Mouse (Mus musculus): Measurements from ENCODE around the gene Ssr3. TPM values are rescaled to one million over a fixed set of nuclear protein-coding genes. Genes with fewer than 3 reads are reported as not detected.

The Ssr3 gene
- polyA plus RNA-seq, 1 experiment from 2014 or later = 208 TPM

- peaks cover 4% of the 10 kb centered on the region for H3K36me3 ChIP-seq (ENCODE audit: control insufficient read depth, insufficient read depth)
- no peak overlapping the region for H3K27ac ChIP-seq (ENCODE audit: low read length)
- H3K9ac ChIP-seq (ENCODE audit: low read length) = no peak overlapping the region
- peaks cover 17% of the 10 kb centered on the region for H3K4me1 ChIP-seq (ENCODE audit: control insufficient read depth, insufficient read depth, low read length)
- no peaks in the 10 kb centered on the region for H3K27me3 ChIP-seq (ENCODE audit: control insufficient read depth, insufficient read depth, low read length)
- no peak for ATAC-seq (replicated peaks; ENCODE audit: extremely low read depth, insufficient read depth, low FRiP score)
- WGBS = 65% methylated on average over 1 of the region's 1 CpGs
- no peaks in the 10 kb centered on the region for H3K9me3 ChIP-seq (replicated peaks; ENCODE audit: control insufficient read depth, low read length)
- H3K4me3 ChIP-seq (ENCODE audit: low read length) = no peak overlapping the region
- H3K4me2 ChIP-seq (ENCODE audit: low read depth, low read length) = no peak overlapping the region
Measured at GRCm38 (mm10) chr3:65363438-65363837, 29.0 kb downstream of the Ssr3 start.

GRCm38 (mm10) chr3:65360163-65360969, 32.1 kb downstream of the Ssr3 start:
- peak; percentile 71 for ATAC-seq (replicated peaks; ENCODE audit: extremely low read depth, insufficient read depth, low FRiP score)
- WGBS = 17% methylated on average over 8 of the region's 8 CpGs
- peaks cover 17% of the 10 kb centered on the region for H3K4me1 ChIP-seq (ENCODE audit: control insufficient read depth, insufficient read depth, low read length)
- H3K9me3 ChIP-seq (replicated peaks; ENCODE audit: control insufficient read depth, low read length) = no peaks in the 10 kb centered on the region
- H3K9ac ChIP-seq (ENCODE audit: low read length) = peak overlapping the region; percentile 42; the same call in 1 of the 2 replicates
- peak overlapping the region; percentile 2 for H3K4me3 ChIP-seq (ENCODE audit: low read length)
- H3K36me3 ChIP-seq (ENCODE audit: control insufficient read depth, insufficient read depth) = no peaks in the 10 kb centered on the region
- peak overlapping the region; percentile 57 for H3K4me2 ChIP-seq (ENCODE audit: low read depth, low read length)
- H3K27ac ChIP-seq (ENCODE audit: low read length) = peak overlapping the region; percentile 77
- no peaks in the 10 kb centered on the region for H3K27me3 ChIP-seq (ENCODE audit: control insufficient read depth, insufficient read depth, low read length)

- Histone ChIP-seq H3K27ac (ENCODE audit: low read length) (no peak overlapping the region), H3K4me1 (ENCODE audit: control insufficient read depth, insufficient read depth, low read length) (peaks cover 17% of the 10 kb centered on the region), H3K27me3 (ENCODE audit: control insufficient read depth, insufficient read depth, low read length) (no peaks in the 10 kb centered on the region), H3K4me3 (ENCODE audit: low read length) (no peak overlapping the region), H3K9me3 (replicated peaks; ENCODE audit: control insufficient read depth, low read length) (no peaks in the 10 kb centered on the region), H3K4me2 (ENCODE audit: low read depth, low read length) (no peak overlapping the region), H3K36me3 (ENCODE audit: control insufficient read depth, insufficient read depth) (no peaks in the 10 kb centered on the region), H3K9ac (ENCODE audit: low read length) (no peak overlapping the region)
- WGBS = 91% methylated on average over 2 of the region's 2 CpGs
- ATAC-seq (replicated peaks; ENCODE audit: extremely low read depth, insufficient read depth, low FRiP score) = no peak
Measured at GRCm38 (mm10) chr3:65358841-65359240, 33.6 kb downstream of the Ssr3 start.

- 66% methylated on average over 2 of the region's 2 CpGs for WGBS
- H3K27ac ChIP-seq (ENCODE audit: low read length) = no peak overlapping the region
Measured at GRCm38 (mm10) chr3:65358275-65358674, 34.1 kb downstream of the Ssr3 start.

GRCm38 (mm10) chr3:65355479-65355878, 36.9 kb downstream of the Ssr3 start:
- WGBS = 59% methylated on average over 6 of the region's 6 CpGs
- ATAC-seq (replicated peaks; ENCODE audit: extremely low read depth, insufficient read depth, low FRiP score) = no peak

More at GRCm38 (mm10) chr3:65358275-65358674, 34.1 kb downstream of the Ssr3 start:
- no peaks in the 10 kb centered on the region for H3K27me3 ChIP-seq (ENCODE audit: control insufficient read depth, insufficient read depth, low read length)
- no peaks in the 10 kb centered on the region for H3K9me3 ChIP-seq (replicated peaks; ENCODE audit: control insufficient read depth, low read length)
- no peak overlapping the region for H3K4me2 ChIP-seq (ENCODE audit: low read depth, low read length)
- ATAC-seq (replicated peaks; ENCODE audit: extremely low read depth, insufficient read depth, low FRiP score) = no peak
- H3K9ac ChIP-seq (ENCODE audit: low read length) = no peak overlapping the region
- H3K36me3 ChIP-seq (ENCODE audit: control insufficient read depth, insufficient read depth) = no peaks in the 10 kb centered on the region
- H3K4me3 ChIP-seq (ENCODE audit: low read length) = no peak overlapping the region
- H3K4me1 ChIP-seq (ENCODE audit: control insufficient read depth, insufficient read depth, low read length) = peaks cover 17% of the 10 kb centered on the region

GRCm38 (mm10) chr3:65353263-65354037, 39.0 kb downstream of the Ssr3 start:
- Histone ChIP-seq H3K9ac (ENCODE audit: low read length) (no peak overlapping the region), H3K27ac (ENCODE audit: low read length) (no peak overlapping the region), H3K4me1 (ENCODE audit: control insufficient read depth, insufficient read depth, low read length) (no peaks in the 10 kb centered on the region; the same call in 1 of the 2 replicates), H3K27me3 (ENCODE audit: control insufficient read depth, insufficient read depth, low read length) (no peaks in the 10 kb centered on the region), H3K4me2 (ENCODE audit: low read depth, low read length) (no peak overlapping the region), H3K36me3 (ENCODE audit: control insufficient read depth, insufficient read depth) (no peaks in the 10 kb centered on the region), H3K4me3 (ENCODE audit: low read length) (no peak overlapping the region), H3K9me3 (replicated peaks; ENCODE audit: control insufficient read depth, low read length) (no peaks in the 10 kb centered on the region)
- WGBS = 58% methylated on average over 10 of the region's 10 CpGs
- ATAC-seq (replicated peaks; ENCODE audit: extremely low read depth, insufficient read depth, low FRiP score) = no peak

More at GRCm38 (mm10) chr3:65355479-65355878, 36.9 kb downstream of the Ssr3 start:
- H3K36me3 ChIP-seq (ENCODE audit: control insufficient read depth, insufficient read depth) = no peaks in the 10 kb centered on the region
- no peak overlapping the region for H3K4me3 ChIP-seq (ENCODE audit: low read length)
- H3K9ac ChIP-seq (ENCODE audit: low read length) = no peak overlapping the region
- H3K4me1 ChIP-seq (ENCODE audit: control insufficient read depth, insufficient read depth, low read length) = peaks cover 8% of the 10 kb centered on the region
- no peak overlapping the region for H3K27ac ChIP-seq (ENCODE audit: low read length)
- H3K4me2 ChIP-seq (ENCODE audit: low read depth, low read length) = no peak overlapping the region
- H3K9me3 ChIP-seq (replicated peaks; ENCODE audit: control insufficient read depth, low read length) = no peaks in the 10 kb centered on the region
- no peaks in the 10 kb centered on the region for H3K27me3 ChIP-seq (ENCODE audit: control insufficient read depth, insufficient read depth, low read length)

GRCm38 (mm10) chr3:65352278-65353127, 39.9 kb downstream of the Ssr3 start:
- Histone ChIP-seq H3K9ac (ENCODE audit: low read length) (no peak overlapping the region), H3K27ac (ENCODE audit: low read length) (no peak overlapping the region), H3K27me3 (ENCODE audit: control insufficient read depth, insufficient read depth, low read length) (no peaks in the 10 kb centered on the region), H3K4me1 (ENCODE audit: control insufficient read depth, insufficient read depth, low read length) (no peaks in the 10 kb centered on the region; the same call in 1 of the 2 replicates), H3K36me3 (ENCODE audit: control insufficient read depth, insufficient read depth) (no peaks in the 10 kb centered on the region), H3K4me3 (ENCODE audit: low read length) (no peak overlapping the region), H3K4me2 (ENCODE audit: low read depth, low read length) (no peak overlapping the region), H3K9me3 (replicated peaks; ENCODE audit: control insufficient read depth, low read length) (no peaks in the 10 kb centered on the region)
- 0 out of 2 replicates have a peak, but pooled peaks have one; percentile 37 for ATAC-seq (replicated peaks; ENCODE audit: extremely low read depth, insufficient read depth, low FRiP score)
- WGBS = 40% methylated on average over 4 of the region's 4 CpGs

GRCm38 (mm10) chr3:65346176-65346575, 46.2 kb downstream of the Ssr3 start:
- ATAC-seq (replicated peaks; ENCODE audit: extremely low read depth, insufficient read depth, low FRiP score) = no peak
- no peak overlapping the region for H3K27ac ChIP-seq (ENCODE audit: low read length)
- H3K9me3 ChIP-seq (replicated peaks; ENCODE audit: control insufficient read depth, low read length) = no peaks in the 10 kb centered on the region
- WGBS = 75% methylated on average over 1 of the region's 1 CpGs
- no peaks in the 10 kb centered on the region for H3K4me1 ChIP-seq (ENCODE audit: control insufficient read depth, insufficient read depth, low read length)
- no peaks in the 10 kb centered on the region for H3K36me3 ChIP-seq (ENCODE audit: control insufficient read depth, insufficient read depth)
- no peaks in the 10 kb centered on the region for H3K27me3 ChIP-seq (ENCODE audit: control insufficient read depth, insufficient read depth, low read length)
- H3K9ac ChIP-seq (ENCODE audit: low read length) = no peak overlapping the region
- H3K4me3 ChIP-seq (ENCODE audit: low read length) = no peak overlapping the region
- H3K4me2 ChIP-seq (ENCODE audit: low read depth, low read length) = no peak overlapping the region
